Mouse (Mus musculus) lung, postnatal 4 days (tissue): Measurements from ENCODE around the gene Ikzf4.

Source experiments
- DNase-seq, 2 experiments: peaks; one replicate each; pipeline ENCODE4 v3.0.0; 2021

Ikzf4 gene

GRCm38 (mm10) chr10:128606483-128606882 is 39.3 kb downstream of the Ikzf4 start:
- no peak for DNase-seq

GRCm38 (mm10) chr10:128602470-128603128 is 43.2 kb downstream of the Ikzf4 start:
- DNase-seq = no peak

DNA sequence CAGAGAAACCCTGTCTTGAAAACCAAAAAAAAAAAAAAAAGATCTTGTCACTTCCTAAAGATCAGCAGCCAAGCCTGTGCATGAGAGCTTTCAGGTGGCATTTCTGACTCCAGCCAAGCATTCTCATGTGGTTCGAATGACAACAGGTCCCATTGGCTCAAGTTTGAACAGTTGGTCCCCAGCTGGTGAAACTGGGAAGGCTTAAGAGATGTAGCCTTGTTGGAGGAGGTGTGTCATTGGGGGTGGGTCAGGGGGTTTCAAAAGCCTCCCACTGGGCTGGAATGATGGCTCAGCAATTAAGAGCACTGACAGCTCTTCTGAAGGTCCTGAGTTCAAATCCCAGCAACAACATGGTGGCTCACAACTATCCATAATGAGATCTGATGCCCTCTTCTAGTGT is 44.3 kb downstream of the Ikzf4 start:
- DNase-seq = no peak

DNA sequence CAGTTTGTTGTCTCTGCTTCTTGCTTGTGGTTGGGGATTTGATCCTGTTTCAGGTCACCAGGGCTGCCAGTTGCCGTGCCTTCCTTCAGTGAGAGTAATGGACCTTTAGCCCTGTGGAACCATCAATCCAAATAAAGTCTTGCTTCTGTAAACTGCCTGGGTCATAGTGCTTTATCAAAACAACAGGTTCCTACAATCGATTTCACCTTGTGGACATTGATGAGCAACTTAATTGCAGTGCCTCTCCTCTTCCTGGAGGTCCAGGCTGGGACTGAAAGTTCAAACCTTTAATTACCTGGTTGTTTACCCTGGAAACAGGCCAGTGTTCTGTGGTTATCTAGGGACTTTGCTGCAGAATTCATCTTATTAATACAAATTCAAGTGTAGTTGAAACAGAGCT is 47.3 kb downstream of the Ikzf4 start:
- no peak for DNase-seq

GRCm38 (mm10) chr10:128592797-128593196 is 53.0 kb downstream of the Ikzf4 start:
- DNase-seq = no peak

DNA sequence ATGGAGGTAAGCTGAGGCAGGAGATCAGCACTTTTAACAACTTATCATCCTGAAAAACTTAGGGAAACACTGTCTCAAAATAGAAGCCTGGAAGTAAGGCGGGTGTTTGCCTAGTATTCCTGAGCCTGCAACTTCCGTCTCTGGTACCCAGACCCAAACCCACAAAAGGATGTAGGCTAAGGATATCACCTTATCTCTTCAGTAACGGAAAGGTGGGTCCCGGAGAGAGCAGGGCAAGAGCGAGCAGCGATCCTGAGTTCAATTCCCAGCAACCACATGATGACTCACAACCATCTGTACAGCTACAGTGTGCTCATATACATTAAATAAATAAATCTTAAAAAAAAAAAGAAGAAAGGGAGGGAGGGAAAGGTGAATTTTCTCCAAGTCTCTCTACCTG is 54.4 kb downstream of the Ikzf4 start:
- DNase-seq = no peak

DNA sequence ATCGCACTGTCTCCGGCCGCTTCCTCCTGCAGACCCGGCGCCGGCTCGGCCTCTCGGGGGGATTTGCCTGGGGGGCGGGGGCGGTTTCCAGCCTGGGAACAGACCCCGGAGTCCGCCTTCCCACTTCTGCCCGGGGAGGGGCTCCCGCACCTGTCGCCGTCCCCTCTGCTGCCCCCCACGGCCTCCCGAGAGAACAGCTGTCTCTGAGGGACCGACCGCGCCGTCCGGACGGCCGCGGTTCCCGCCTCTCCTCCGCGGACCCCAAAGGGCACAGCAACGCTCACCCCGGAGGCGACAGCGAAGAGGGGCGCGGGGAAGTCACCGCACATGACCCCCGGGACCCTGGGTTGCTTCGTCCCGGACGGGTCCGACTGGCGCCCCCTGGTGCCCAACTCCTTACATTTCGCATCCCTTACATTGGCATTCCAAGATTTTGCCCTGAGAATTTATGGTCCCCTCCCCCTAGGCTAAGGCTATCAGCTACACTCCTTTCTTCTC is 55.5 kb downstream of the Ikzf4 start:
- DNase-seq = peak; percentile 66 to 72

DNA sequence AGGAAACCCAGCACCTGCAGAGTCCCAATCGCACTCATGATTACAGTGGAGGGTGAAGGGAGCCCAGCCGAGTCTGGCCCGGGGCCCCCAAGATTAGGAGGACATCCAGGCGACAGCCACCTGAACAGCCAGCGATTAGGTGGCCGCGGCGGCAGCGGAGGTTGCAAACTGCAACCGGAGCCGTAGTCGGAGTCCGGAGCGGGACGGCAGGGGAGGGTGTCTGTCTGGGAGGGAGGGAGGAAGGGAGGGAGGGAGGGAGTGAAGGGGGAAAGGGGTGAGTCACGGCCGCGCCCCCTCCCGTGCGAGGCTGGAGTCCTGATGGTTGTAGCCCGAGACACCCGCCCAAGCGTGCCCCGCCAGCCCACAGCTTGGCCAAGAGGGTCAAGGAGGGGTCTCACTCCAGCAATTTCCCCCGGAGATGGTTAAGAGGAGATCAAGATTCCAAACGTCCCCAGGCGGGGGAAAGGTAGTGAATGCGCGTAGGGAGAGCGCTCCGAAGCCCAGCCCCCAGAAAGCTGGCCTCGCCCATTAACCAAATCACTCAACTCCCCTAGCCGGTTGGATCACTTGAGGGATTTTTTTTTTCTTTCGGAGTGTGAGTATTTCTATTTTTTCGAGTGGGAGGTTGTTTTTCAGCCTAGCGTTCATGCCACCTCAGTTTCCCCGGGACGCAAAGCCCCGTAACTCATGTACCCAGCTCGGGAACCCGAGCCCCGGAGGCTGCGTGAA is 56.2 kb downstream of the Ikzf4 start, which contains the start of gene Erbb3:
Erbb3 (minus strand) TSS at position 189 of the 729 bp plus-strand sequence.
- DNase-seq = peak; percentile 74 to 82

GRCm38 (mm10) chr10:128588775-128589463 is 56.9 kb downstream of the Ikzf4 start:
- DNase-seq = no peak

GRCm38 (mm10) chr10:128588136-128588535 is 57.7 kb downstream of the Ikzf4 start:
- DNase-seq = no peak

- no peak for DNase-seq
These were observed 58.1 kb downstream of the Ikzf4 start for GRCm38 (mm10) chr10:128587697-128588096.

DNA sequence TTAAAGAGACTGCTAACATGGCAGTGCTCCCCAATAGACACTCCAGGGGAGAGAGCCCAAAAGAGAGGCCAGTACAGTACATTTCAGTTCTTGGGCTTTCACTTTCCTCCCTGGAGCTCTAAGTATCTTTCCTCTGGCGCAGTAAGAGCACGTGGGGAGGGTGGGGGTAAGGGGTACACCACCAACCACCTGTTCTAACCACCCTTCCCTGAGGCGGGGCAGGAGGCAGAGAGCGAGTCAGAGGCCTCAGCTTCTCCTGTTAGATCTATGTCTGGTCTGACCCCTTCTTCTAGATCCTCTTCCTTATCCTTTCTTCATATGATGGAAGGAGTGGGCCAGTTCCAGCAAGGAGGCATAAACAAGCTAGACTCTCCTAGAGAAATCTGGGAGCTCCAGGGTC is 58.7 kb downstream of the Ikzf4 start:
- no peak for DNase-seq

GRCm38 (mm10) chr10:128586546-128586945 is 59.2 kb downstream of the Ikzf4 start:
- no peak for DNase-seq

GRCm38 (mm10) chr10:128584386-128584785 is 61.4 kb downstream of the Ikzf4 start:
- DNase-seq = peak; percentile 68 to 71

- DNase-seq = peak; percentile 75 to 87
These were observed 62.1 kb downstream of the Ikzf4 start for GRCm38 (mm10) chr10:128583644-128584043.
